Mouse (Mus musculus): ENCODE results near the gene Kctd2. TPM values are rescaled to one million over a fixed set of nuclear protein-coding genes. Genes with fewer than 3 reads are reported as not detected.

Gene Kctd2
- 25.3 and 26.5 TPM in 2 replicates for polyA plus RNA-seq (2016; fragmentation: Nextera tagmentation; extraction: Ambion mirVana)

- Histone ChIP-seq H3K27me3 (no peaks in the 10 kb centered on the region), H3K9me3 (no peaks in the 10 kb centered on the region), H3K4me2 (peak within 1 kb of the TSS; percentile 98), H3K4me3 (replicated peaks) (peak within 1 kb of the TSS; percentile 95), H3K36me3 (peaks cover 51% of the 10 kb centered on the region), H3K27ac (peak within 1 kb of the TSS; percentile 91), H3K4me1 (replicated peaks) (peaks cover 25% of the 10 kb centered on the region), H3K9ac (replicated peaks) (peak within 1 kb of the TSS; percentile 98)
- peak; percentile 94 for ATAC-seq (ENCODE audit: insufficient number of reproducible peaks, insufficient read depth, low FRiP score, low TSS enrichment, low read depth)
- WGBS = under 1% methylated on average over 55 of the region's 56 CpGs
These were observed at the start of gene Kctd2, which contains the start of gene Atp5h for GRCm38 (mm10) chr11:115419531-115420237. Gene Kctd2 (plus strand): TSS chr11:115420128. Gene Atp5h (minus strand): TSS chr11:115419962.

GRCm38 (mm10) chr11:115370368-115370767 lies 49.6 kb upstream of the Kctd2 start:
- peaks cover 18% of the 10 kb centered on the region for H3K4me1 ChIP-seq (replicated peaks)
- ATAC-seq (ENCODE audit: insufficient number of reproducible peaks, insufficient read depth, low FRiP score, low TSS enrichment, low read depth) = no peak
- H3K9me3 ChIP-seq = no peaks in the 10 kb centered on the region
- H3K9ac ChIP-seq (replicated peaks) = no peak overlapping the region
- peaks cover 99% of the 10 kb centered on the region for H3K27me3 ChIP-seq
- no peaks in the 10 kb centered on the region for H3K36me3 ChIP-seq
- no peak overlapping the region for H3K4me2 ChIP-seq
- H3K4me3 ChIP-seq (replicated peaks) = no peak overlapping the region
- WGBS = 46% methylated on average over 7 of the region's 7 CpGs
- no peak overlapping the region for H3K27ac ChIP-seq

DNA sequence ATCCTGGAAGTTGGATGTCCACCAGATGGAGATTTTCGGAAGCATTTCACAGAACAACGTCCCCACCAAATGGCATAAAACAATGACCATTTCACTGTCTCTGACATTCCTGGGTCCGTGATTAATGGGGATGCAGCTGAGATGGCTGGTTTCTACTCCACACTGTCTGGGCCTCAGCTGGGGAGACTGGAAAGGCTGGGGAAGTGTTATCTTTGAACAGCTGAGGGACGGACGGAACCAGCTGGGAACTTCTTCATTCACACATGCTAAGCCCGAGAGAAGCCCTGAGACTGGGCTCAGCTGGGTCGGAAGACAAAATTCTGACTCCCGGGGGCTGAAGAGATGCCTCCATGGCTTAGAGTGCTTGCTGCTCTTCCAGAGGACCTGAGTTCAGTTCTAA lies 48.6 kb upstream of the Kctd2 start:
- Histone ChIP-seq H3K9me3 (no peaks in the 10 kb centered on the region), H3K27ac (no peak overlapping the region), H3K9ac (replicated peaks) (no peak overlapping the region), H3K36me3 (no peaks in the 10 kb centered on the region), H3K27me3 (peaks cover 98% of the 10 kb centered on the region), H3K4me3 (replicated peaks) (no peak overlapping the region), H3K4me2 (no peak overlapping the region), H3K4me1 (replicated peaks) (peaks cover 18% of the 10 kb centered on the region)
- 56% methylated on average over 8 of the region's 8 CpGs for WGBS
- no peak for ATAC-seq (ENCODE audit: insufficient number of reproducible peaks, insufficient read depth, low FRiP score, low TSS enrichment, low read depth)

DNA sequence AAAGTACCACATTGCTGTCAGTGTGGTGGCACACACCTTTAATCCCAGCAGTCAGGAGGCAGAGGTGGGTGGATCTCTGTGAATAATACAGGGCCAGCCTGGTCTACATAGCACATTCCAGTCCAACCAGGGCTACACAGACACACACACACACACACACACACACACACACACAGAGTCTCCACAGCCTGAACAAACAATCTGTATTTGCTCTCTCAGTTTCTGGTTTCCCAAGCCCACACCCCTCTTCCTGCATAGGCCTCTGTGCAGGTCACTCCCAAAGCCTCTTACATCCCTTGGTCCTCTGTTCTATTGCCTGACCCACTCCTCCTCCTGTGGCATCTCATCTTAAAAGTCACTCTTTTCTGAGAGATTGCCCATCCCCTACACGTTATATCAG lies 47.9 kb upstream of the Kctd2 start:
- 69% methylated on average over 1 of the region's 1 CpGs for WGBS

GRCm38 (mm10) chr11:115372737-115373136 lies 47.2 kb upstream of the Kctd2 start:
- Histone ChIP-seq H3K27ac (no peak overlapping the region), H3K36me3 (no peaks in the 10 kb centered on the region), H3K9ac (replicated peaks) (no peak overlapping the region), H3K27me3 (peaks cover 90% of the 10 kb centered on the region), H3K9me3 (no peaks in the 10 kb centered on the region), H3K4me1 (replicated peaks) (peaks cover 6% of the 10 kb centered on the region), H3K4me2 (no peak overlapping the region), H3K4me3 (replicated peaks) (no peak overlapping the region)
- ATAC-seq (ENCODE audit: insufficient number of reproducible peaks, insufficient read depth, low FRiP score, low TSS enrichment, low read depth) = no peak
- WGBS = 40% methylated on average over 2 of the region's 2 CpGs

More for the DNA sequence above, 47.9 kb upstream of the Kctd2 start:
- Histone ChIP-seq H3K36me3 (no peaks in the 10 kb centered on the region), H3K27me3 (peaks cover 97% of the 10 kb centered on the region), H3K9ac (replicated peaks) (no peak overlapping the region), H3K9me3 (no peaks in the 10 kb centered on the region), H3K4me3 (replicated peaks) (no peak overlapping the region), H3K27ac (no peak overlapping the region), H3K4me1 (replicated peaks) (peaks cover 13% of the 10 kb centered on the region), H3K4me2 (no peak overlapping the region)
- no peak for ATAC-seq (ENCODE audit: insufficient number of reproducible peaks, insufficient read depth, low FRiP score, low TSS enrichment, low read depth)

DNA sequence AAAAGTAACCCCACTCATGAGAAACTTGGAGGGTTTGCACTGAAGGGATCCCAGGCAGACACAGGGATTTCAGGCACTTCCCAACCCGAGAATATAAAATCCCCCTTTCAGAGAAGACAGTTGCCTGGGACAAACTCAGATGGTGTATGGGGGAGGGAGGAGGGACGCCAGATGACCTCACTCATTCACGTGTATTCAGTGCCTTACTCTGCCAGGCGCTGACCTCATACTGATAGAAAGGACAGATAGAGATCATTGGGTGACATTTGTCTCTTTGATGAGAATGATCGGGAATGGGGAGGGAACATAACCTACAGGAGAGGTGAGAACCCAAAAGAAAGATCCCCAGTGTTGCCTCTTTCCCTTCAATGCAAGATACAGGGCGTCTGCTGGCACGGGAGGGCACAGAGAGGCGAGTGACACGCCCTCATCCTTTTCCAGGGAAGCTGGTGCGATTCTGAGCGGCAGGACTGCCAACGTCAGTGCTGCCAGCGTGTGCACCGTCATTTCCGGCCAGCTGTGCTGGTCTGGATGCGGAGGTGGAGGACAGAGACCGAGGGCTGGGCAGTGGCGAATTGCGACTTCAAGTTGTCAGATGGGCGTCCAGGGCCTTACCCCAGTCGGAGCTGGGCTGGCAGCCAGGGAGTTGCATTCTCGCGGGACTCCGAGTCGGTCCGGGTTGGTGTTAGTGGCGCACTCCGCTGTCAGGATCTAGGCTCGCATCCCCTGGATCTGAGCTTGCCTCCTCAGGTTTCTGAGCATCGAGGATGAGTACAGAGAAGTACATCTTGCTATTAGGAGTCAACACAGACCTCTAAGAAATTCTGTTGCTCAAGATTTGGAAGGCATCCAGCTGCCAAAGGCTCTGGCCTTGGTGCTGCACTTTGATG lies 45.9 kb upstream of the Kctd2 start:
- H3K4me2 ChIP-seq = peak overlapping the region; percentile 55
- peak overlapping the region; percentile 36 for H3K4me3 ChIP-seq (replicated peaks)
- no peaks in the 10 kb centered on the region for H3K36me3 ChIP-seq
- peaks cover 4% of the 10 kb centered on the region; the same call in 1 of the 2 replicates for H3K9me3 ChIP-seq
- peak overlapping the region; percentile 32; the same call in 1 of the 2 replicates for H3K9ac ChIP-seq (replicated peaks)
- H3K4me1 ChIP-seq (replicated peaks) = peaks cover 6% of the 10 kb centered on the region
- WGBS = 2% methylated on average over 30 of the region's 30 CpGs
- no peak overlapping the region for H3K27ac ChIP-seq
- peaks cover 78% of the 10 kb centered on the region for H3K27me3 ChIP-seq
- ATAC-seq (ENCODE audit: insufficient number of reproducible peaks, insufficient read depth, low FRiP score, low TSS enrichment, low read depth) = no peak

DNA sequence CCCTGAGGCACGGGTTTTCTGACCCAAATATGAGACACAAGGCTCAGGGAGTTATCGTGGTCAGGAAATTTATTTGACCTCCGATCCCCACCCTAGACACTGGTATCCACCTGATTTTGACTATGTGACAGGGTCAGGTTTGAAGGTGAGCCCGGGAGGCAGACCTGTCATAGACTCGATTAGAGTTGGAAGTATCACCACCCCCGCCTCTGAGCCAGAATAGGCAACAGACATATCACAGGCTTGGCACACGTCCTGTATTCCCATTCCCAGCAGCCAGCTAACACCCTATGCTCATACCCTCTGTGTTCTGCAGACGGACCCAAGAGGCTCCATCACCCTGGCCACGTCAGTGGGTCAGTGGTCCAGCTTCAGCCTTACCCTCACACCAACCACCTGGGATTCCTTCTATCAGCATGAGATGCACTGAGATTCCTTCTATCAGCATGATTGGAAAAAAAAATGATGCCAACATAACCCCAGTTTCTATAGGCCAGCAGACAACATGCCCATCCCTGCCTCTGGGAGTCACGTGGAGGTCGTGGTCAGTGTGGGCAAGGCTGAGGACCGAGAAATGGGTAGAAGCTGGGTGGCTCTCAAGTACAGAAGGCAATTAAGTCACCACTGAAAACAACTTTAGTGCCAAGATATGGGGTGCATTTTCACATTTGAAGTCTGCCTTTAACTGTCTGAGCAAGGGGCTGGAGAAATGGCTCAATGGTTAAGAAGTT lies 45.1 kb upstream of the Kctd2 start:
- Histone ChIP-seq H3K4me1 (replicated peaks) (peaks cover 6% of the 10 kb centered on the region), H3K27me3 (peaks cover 70% of the 10 kb centered on the region), H3K4me3 (replicated peaks) (peak overlapping the region; percentile 36), H3K27ac (no peak overlapping the region), H3K4me2 (no peak overlapping the region), H3K9me3 (peaks cover 4% of the 10 kb centered on the region; the same call in 1 of the 2 replicates), H3K9ac (replicated peaks) (no peak overlapping the region), H3K36me3 (no peaks in the 10 kb centered on the region)
- no peak for ATAC-seq (ENCODE audit: insufficient number of reproducible peaks, insufficient read depth, low FRiP score, low TSS enrichment, low read depth)
- 64% methylated on average over 12 of the region's 12 CpGs for WGBS

DNA sequence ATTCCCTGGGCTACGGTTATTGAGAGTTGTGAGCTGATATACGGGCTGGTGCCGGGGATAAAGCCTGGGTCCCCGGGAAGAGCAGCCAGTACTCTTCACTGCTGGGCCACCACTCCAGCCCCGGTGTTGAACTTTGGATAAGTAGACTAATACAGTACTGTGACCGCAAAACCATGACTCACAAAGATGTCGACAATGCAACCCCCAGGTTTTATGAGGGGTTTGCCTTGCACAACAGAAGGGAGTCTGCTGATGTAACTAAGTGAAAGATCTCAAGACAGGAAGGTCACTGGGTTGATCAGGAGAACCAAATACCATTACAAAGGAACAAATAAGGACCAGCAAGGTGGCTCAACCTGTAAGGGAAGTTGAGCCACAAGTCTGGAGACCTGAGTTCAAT lies 43.2 kb upstream of the Kctd2 start:
- H3K27ac ChIP-seq = no peak overlapping the region
- no peak overlapping the region for H3K4me2 ChIP-seq
- H3K27me3 ChIP-seq = peaks cover 51% of the 10 kb centered on the region
- no peak for ATAC-seq (ENCODE audit: insufficient number of reproducible peaks, insufficient read depth, low FRiP score, low TSS enrichment, low read depth)
- H3K36me3 ChIP-seq = no peaks in the 10 kb centered on the region
- peaks cover 12% of the 10 kb centered on the region for H3K4me1 ChIP-seq (replicated peaks)
- H3K9me3 ChIP-seq = peaks cover 4% of the 10 kb centered on the region; the same call in 1 of the 2 replicates
- 59% methylated on average over 7 of the region's 7 CpGs for WGBS
- no peak overlapping the region for H3K4me3 ChIP-seq (replicated peaks)
- H3K9ac ChIP-seq (replicated peaks) = no peak overlapping the region

GRCm38 (mm10) chr11:115377254-115377653 lies 42.7 kb upstream of the Kctd2 start:
- no peak overlapping the region for H3K9ac ChIP-seq (replicated peaks)
- peaks cover 4% of the 10 kb centered on the region; the same call in 1 of the 2 replicates for H3K9me3 ChIP-seq
- H3K4me2 ChIP-seq = no peak overlapping the region
- no peak overlapping the region for H3K27ac ChIP-seq
- peaks cover 46% of the 10 kb centered on the region for H3K27me3 ChIP-seq
- no peak for ATAC-seq (ENCODE audit: insufficient number of reproducible peaks, insufficient read depth, low FRiP score, low TSS enrichment, low read depth)
- WGBS = 82% methylated on average over 4 of the region's 4 CpGs
- H3K36me3 ChIP-seq = no peaks in the 10 kb centered on the region
- H3K4me3 ChIP-seq (replicated peaks) = no peak overlapping the region
- peaks cover 12% of the 10 kb centered on the region for H3K4me1 ChIP-seq (replicated peaks)

- Histone ChIP-seq H3K4me3 (replicated peaks) (no peak overlapping the region), H3K27me3 (peaks cover 40% of the 10 kb centered on the region), H3K9ac (replicated peaks) (no peak overlapping the region), H3K9me3 (peaks cover 4% of the 10 kb centered on the region; the same call in 1 of the 2 replicates), H3K36me3 (no peaks in the 10 kb centered on the region), H3K4me1 (replicated peaks) (peaks cover 17% of the 10 kb centered on the region), H3K27ac (no peak overlapping the region), H3K4me2 (no peak overlapping the region)
- ATAC-seq (ENCODE audit: insufficient number of reproducible peaks, insufficient read depth, low FRiP score, low TSS enrichment, low read depth) = no peak
- WGBS = 84% methylated on average over 7 of the region's 7 CpGs
These were observed 42.1 kb upstream of the Kctd2 start for GRCm38 (mm10) chr11:115377854-115378253.

Measured in limb, embryonic 12.5 days (tissue).